Mouse (Mus musculus) MEL (cell line): ENCODE measurements around the gene Hsh2d.

Source experiments
- CTCF ChIP-seq, 3 experiments: IDR thresholded peaks in 2 of 3; conservative IDR thresholded peaks in 1 of 3; 2 replicates each; pipeline ENCODE4 v1.5.1; 2011 to 2012; ENCODE audit warnings: low read length in 3 of 3, low read depth in 2 of 3, mild to moderate bottlenecking in 2 of 3, improper control_type of control experiment in 1 of 3, inconsistent platforms in 1 of 3, mixed read lengths in 1 of 3, moderate library complexity in 1 of 3; ENCODE audit not compliant: control insufficient read depth in 1 of 3, insufficient read depth in 1 of 3, poor library complexity in 1 of 3, severe bottlenecking in 1 of 3
- EP300 ChIP-seq, 2 experiments: IDR thresholded peaks; 2 replicates each; pipeline ENCODE4 v1.6.1; 2011; ENCODE audit warnings: improper control_type of control experiment in 2 of 2, low read length in 2 of 2, low read depth in 1 of 2, mild to moderate bottlenecking in 1 of 2
- POLR2A ChIP-seq, 2 experiments: IDR thresholded peaks; 2 replicates each; pipeline ENCODE4 v1.6.1; 2011 to 2012; ENCODE audit warnings: low read length in 2 of 2, mild to moderate bottlenecking in 2 of 2, control low read depth in 1 of 2, improper control_type of control experiment in 1 of 2, low read depth in 1 of 2, moderate library complexity in 1 of 2; ENCODE audit not compliant: control insufficient read depth in 1 of 2, insufficient read depth in 1 of 2, poor library complexity in 1 of 2
- POLR2AphosphoS5 ChIP-seq: IDR thresholded peaks from 2 replicates; pipeline ENCODE4 v1.6.1; 2012; ENCODE audit warnings: low read depth, borderline replicate concordance, mild to moderate bottlenecking, inconsistent platforms, low read length, moderate library complexity, mixed read lengths
- TCF12 ChIP-seq: IDR thresholded peaks from 2 replicates; pipeline ENCODE4 v1.6.1; 2014; ENCODE audit warnings: low read depth, mild to moderate bottlenecking, inconsistent platforms, low read length, improper control_type of control experiment, moderate library complexity
- ZNF384 ChIP-seq: IDR thresholded peaks from 2 replicates; pipeline ENCODE4 v1.6.1; 2012; ENCODE audit warnings: low read depth, mild to moderate bottlenecking, inconsistent platforms, low read length, improper control_type of control experiment

GRCm38 (mm10) chr8:72169098-72169668, 20.3 kb upstream of the Hsh2d start:
- TF ChIP-seq ZNF384 (peak; percentile 88), TCF12 (no peak), CTCF (IDR thresholded peaks at IDR 0.05 in 2 of 3, conservative IDR thresholded peaks at IDR 0.05 in 1 of 3; ENCODE audit: control insufficient read depth in 1 of 3, insufficient read depth in 1 of 3, low read depth in 2 of 3, low read length in 3 of 3, poor library complexity in 1 of 3, severe bottlenecking in 1 of 3) (no peak), POLR2A (IDR thresholded peaks at IDR 0.05; ENCODE audit: control insufficient read depth in 1 of 2, insufficient read depth in 1 of 2, low read depth in 1 of 2, low read length in 2 of 2, poor library complexity in 1 of 2) (no peak), POLR2AphosphoS5 (no peak), EP300 (IDR thresholded peaks at IDR 0.05; ENCODE audit: low read depth in 1 of 2, low read length in 2 of 2) (peak; percentile 50 to 60)
